Mouse (Mus musculus) forebrain, embryonic 12.5 days (tissue): ENCODE data around the gene Gpr165. TPM values are rescaled to one million over a fixed set of nuclear protein-coding genes. Genes with fewer than 3 reads are reported as not detected.

Experiments
- ATAC-seq: fragments of 200-750 bp; cut with Nextera tagmentation; 2 replicates; pipeline ENCODE4 v1.8.0; 2017; ENCODE audit warnings: moderate TSS enrichment; ENCODE audit not compliant: low FRiP score
- H3K27ac ChIP-seq: fragments of 300-500 bp; sonication (generic); 2 replicates; pipeline ENCODE4 v1.5.1; 2016; ENCODE audit warnings: mild to moderate bottlenecking
- H3K27me3 ChIP-seq: fragments of 300-500 bp; sonication (generic); 2 replicates; pipeline ENCODE4 v1.6.1; 2016; ENCODE audit warnings: mild to moderate bottlenecking
- H3K36me3 ChIP-seq: fragments of 300-500 bp; sonication (generic); replicated peaks from 2 replicates; pipeline ENCODE4 v1.6.1; 2016; ENCODE audit warnings: mild to moderate bottlenecking
- H3K4me1 ChIP-seq: fragments of 300-500 bp; sonication (generic); 2 replicates; pipeline ENCODE4 v1.6.1; 2016
- H3K4me2 ChIP-seq: fragments of 300-500 bp; sonication (generic); 2 replicates; pipeline ENCODE4 v1.6.1; 2016; ENCODE audit warnings: mild to moderate bottlenecking, moderate library complexity
- H3K4me3 ChIP-seq: fragments of 300-500 bp; sonication (generic); replicated peaks from 2 replicates; pipeline ENCODE4 v1.5.1; 2016; ENCODE audit warnings: mild to moderate bottlenecking
- H3K9ac ChIP-seq: fragments of 300-500 bp; sonication (generic); 2 replicates; pipeline ENCODE4 v1.6.1; 2016; ENCODE audit warnings: mild to moderate bottlenecking
- H3K9me3 ChIP-seq: fragments of 300-500 bp; sonication (generic); 2 replicates; pipeline ENCODE4 v1.6.1; 2016
- WGBS: fragments of 180-500 bp; shearing (Covaris S2); methylation state at CpG from one replicate; pipeline ENCODE4 v1.1.7; 2016; 5-methylcytosine and 5-hydroxymethylcytosine counted together
- polyA plus RNA-seq: library from polyadenylated mRNA; unstranded; fragments of >200 nt; fragmentation: Nextera tagmentation; extraction: Ambion mirVana; gene quantifications from 2 replicates; pipeline ENCODE4 v1.2.1, GENCODE M21; 2016

The Gpr165 gene
- 3.3 and 3.4 TPM in 2 replicates for polyA plus RNA-seq

- Histone ChIP-seq H3K27me3 (no peaks in the 10 kb centered on the region), H3K36me3 (no peaks in the 10 kb centered on the region), H3K4me2 (peak within 1 kb of the TSS; percentile 49), H3K4me1 (no peaks in the 10 kb centered on the region), H3K4me3 (peak within 1 kb of the TSS; percentile 37), H3K9me3 (no peaks in the 10 kb centered on the region), H3K9ac (peak within 1 kb of the TSS; percentile 45), H3K27ac (no peak within 1 kb of the TSS)
- WGBS: 18% methylated on average over 16 of the region's 16 CpGs
- peak; percentile 99 for ATAC-seq
These were observed at the start of gene Gpr165 for GRCm38 (mm10) chrX:96712907-96713774. Gene Gpr165 (plus strand): TSS chrX:96713441.

- H3K4me2 ChIP-seq: no peak overlapping the region
- no peaks in the 10 kb centered on the region for H3K9me3 ChIP-seq
- ATAC-seq: no peak
- no peak overlapping the region for H3K9ac ChIP-seq
- no peak overlapping the region for H3K4me3 ChIP-seq
- no peaks in the 10 kb centered on the region for H3K4me1 ChIP-seq
- H3K27ac ChIP-seq: no peak overlapping the region
- WGBS: 50% methylated on average over 1 of the region's 1 CpGs
- H3K27me3 ChIP-seq: no peaks in the 10 kb centered on the region
- H3K36me3 ChIP-seq: no peaks in the 10 kb centered on the region
These were observed 38.4 kb upstream of the Gpr165 start for GRCm38 (mm10) chrX:96674871-96675270.
